Mouse (Mus musculus) brain, embryonic 14.5 days (tissue): Measurements from ENCODE around the gene Ess2.

Experiments
- CTCF ChIP-seq: fragments of 200-500 bp; IDR thresholded peaks from 2 replicates; pipeline ENCODE4 v1.5.1; 2012; ENCODE audit warnings: inconsistent platforms, mild to moderate bottlenecking, moderate library complexity, borderline replicate concordance; ENCODE audit not compliant: insufficient read depth, insufficient read length; ENCODE audit errors: extremely low read depth
- POLR2A ChIP-seq: fragments of 200-500 bp; IDR thresholded peaks from 2 replicates; pipeline ENCODE4 v1.6.1; 2012; ENCODE audit warnings: mild to moderate bottlenecking, inconsistent platforms, borderline replicate concordance; ENCODE audit not compliant: poor library complexity, insufficient read depth, insufficient read length, severe bottlenecking; ENCODE audit errors: extremely low read depth

DNA sequence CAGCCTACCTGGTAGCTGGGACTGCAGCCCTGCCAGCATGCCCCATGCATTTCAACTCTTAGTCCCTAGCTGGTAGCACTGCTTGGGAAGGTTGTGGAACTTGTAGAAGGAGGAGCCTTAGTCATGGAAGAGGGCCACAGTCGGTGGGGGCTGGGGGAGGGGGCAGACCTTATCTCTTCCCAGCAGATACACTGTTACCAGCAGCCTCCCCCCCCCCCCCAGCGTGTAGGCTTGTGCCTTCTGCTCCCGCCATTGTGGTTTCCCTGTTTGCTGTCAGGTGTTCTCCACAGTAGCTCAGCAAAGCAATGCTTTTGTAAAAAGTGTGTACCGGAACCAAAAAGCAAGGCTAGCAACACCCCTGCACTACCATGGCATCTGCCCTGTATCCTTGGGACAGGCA lies 40.5 kb upstream of the Ess2 start:
- TF ChIP-seq CTCF (no peak), POLR2A (no peak)
